Mouse (Mus musculus) embryonic facial prominence, embryonic 12.5 days (tissue): ENCODE data around the gene Usp2. TPM values are rescaled to one million over a fixed set of nuclear protein-coding genes. Genes with fewer than 3 reads are reported as not detected.

Experiments
- ATAC-seq: fragments of 200-750 bp; cut with Nextera tagmentation; 2 replicates; pipeline ENCODE4 v1.8.0; 2017; ENCODE audit not compliant: insufficient number of reproducible peaks, insufficient read depth, low FRiP score, low TSS enrichment
- H3K27ac ChIP-seq: fragments of 300-500 bp; sonication (generic); 2 replicates; pipeline ENCODE4 v1.5.1; 2016; ENCODE audit warnings: mild to moderate bottlenecking
- H3K27me3 ChIP-seq: fragments of 300-500 bp; sonication (generic); 2 replicates; pipeline ENCODE4 v1.6.1; 2016; ENCODE audit warnings: mild to moderate bottlenecking, moderate library complexity
- H3K36me3 ChIP-seq: fragments of 300-500 bp; sonication (generic); 2 replicates; pipeline ENCODE4 v1.6.1; 2016; ENCODE audit warnings: mild to moderate bottlenecking
- H3K4me1 ChIP-seq: fragments of 300-500 bp; sonication (generic); 2 replicates; pipeline ENCODE4 v1.6.1; 2016
- H3K4me2 ChIP-seq: fragments of 300-500 bp; sonication (generic); replicated peaks from 2 replicates; pipeline ENCODE4 v1.6.1; 2016; ENCODE audit warnings: mild to moderate bottlenecking, moderate library complexity
- H3K4me3 ChIP-seq: fragments of 300-500 bp; sonication (generic); 2 replicates; pipeline ENCODE4 v1.5.1; 2016; ENCODE audit warnings: mild to moderate bottlenecking
- H3K9ac ChIP-seq: fragments of 300-500 bp; sonication (generic); 2 replicates; pipeline ENCODE4 v1.6.1; 2016; ENCODE audit warnings: mild to moderate bottlenecking, moderate library complexity
- H3K9me3 ChIP-seq: fragments of 300-500 bp; sonication (generic); 2 replicates; pipeline ENCODE4 v1.6.1; 2016; ENCODE audit warnings: mild to moderate bottlenecking, moderate library complexity
- WGBS: fragments of 180-500 bp; shearing (Covaris S2); methylation state at CpG from one replicate; pipeline ENCODE4 v1.1.7; 2016; 5-methylcytosine and 5-hydroxymethylcytosine counted together
- polyA plus RNA-seq: library from polyadenylated mRNA; unstranded; fragments of >200 nt; fragmentation: Nextera tagmentation; extraction: Ambion mirVana; gene quantifications from 2 replicates; pipeline ENCODE4 v1.2.1, GENCODE M21; 2016

Usp2 gene
- polyA plus RNA-seq, 1 experiment from 2014 or later: 8.8 TPM

DNA sequence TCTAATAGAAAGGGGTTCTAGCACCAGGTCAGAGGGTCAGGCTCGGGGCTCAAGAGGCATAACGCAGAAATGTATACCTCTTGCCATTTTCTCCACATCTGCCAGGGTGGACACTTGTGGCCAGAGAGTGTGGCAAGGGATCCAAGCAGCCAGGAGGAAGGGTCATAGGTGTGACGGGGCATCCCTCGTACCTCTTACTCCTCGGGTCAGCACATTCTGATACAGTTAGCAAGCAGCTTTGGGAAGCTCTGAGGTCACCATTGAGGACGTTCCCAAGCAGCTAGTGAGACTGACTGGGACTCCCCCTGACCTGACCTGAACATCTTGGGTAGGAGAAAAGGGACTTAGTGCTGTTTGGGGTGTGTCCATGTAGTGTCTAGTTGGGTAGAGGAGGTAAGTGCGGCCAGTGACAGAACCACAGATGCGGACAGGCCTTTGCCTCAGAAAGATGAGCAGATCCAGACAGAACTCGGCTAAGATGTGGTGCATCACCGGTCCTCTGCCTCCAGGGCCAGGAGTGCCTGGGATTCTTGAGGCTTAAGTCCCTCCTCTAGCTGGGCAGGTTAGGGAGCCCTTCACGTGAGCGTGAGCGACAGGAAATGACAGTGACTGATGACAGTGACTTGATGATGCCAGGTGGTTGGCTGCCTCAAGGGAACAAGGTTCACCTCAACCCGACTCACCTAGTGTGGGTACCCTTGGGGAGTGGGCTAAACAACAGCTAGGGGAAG is 3.5 kb downstream of the Usp2 start:
- Histone ChIP-seq H3K36me3 (no peaks in the 10 kb centered on the region), H3K27me3 (no peaks in the 10 kb centered on the region), H3K9ac (no peak overlapping the region), H3K4me1 (peaks cover 27% of the 10 kb centered on the region), H3K9me3 (no peaks in the 10 kb centered on the region), H3K27ac (no peak overlapping the region), H3K4me3 (no peak overlapping the region), H3K4me2 (no peak overlapping the region; the same call in 1 of the 2 replicates)
- WGBS: 61% methylated on average over 14 of the region's 14 CpGs
- no peak for ATAC-seq

DNA sequence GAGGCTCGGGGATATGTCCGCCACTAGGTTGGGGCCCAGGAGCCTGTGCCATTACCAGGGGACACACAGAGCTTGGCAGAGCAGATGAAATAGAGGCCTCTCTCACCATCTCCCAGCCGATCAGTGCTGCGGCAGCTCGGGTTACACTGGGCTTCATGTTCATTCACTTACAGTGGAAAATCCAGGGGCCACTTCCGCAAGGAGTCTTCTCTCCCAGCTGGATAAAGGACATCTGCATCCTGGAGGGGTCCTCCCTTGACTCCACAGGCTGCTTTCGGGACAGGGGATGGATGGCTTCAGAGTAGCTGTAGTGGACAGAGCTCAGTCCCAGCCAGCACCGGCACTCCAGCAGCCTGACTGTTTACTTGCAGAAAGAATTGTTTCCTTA is 4.0 kb downstream of the Usp2 start:
- H3K27ac ChIP-seq: no peak overlapping the region

DNA sequence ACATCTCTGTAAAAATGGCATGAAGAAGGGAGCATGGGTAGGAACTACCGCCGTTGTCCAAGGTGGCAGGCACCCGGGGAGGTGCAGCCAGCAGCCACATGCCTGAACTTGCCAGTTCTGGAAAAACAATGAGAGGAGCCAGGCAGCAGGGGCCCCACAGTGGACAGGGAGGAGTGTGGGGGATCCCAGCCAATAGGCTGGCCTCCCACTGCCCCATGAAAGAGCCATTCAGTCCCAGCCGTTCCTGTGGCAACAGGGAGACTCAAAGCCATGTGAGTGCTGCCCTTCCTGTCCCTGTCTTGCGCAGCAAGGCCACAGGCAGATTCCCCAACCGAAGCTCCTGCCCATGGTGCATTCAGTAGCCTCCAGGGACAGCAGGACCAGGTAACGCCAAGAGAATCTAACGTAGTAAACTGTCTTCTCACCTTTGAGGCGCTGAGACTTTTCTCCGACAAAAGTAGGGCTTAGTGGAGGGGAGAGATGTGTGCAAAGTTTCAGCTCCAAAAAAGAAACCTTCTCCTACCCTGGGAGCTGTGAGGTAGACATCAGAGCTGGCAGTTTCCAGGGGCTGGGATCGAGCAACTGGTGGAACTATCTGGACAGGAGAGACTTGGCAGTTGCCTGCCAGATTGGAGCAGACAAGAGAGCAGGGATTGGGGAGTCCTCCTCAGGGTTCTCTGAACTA is 5.2 kb downstream of the Usp2 start:
- no peaks in the 10 kb centered on the region for H3K27me3 ChIP-seq
- H3K4me2 ChIP-seq: peak overlapping the region; percentile 14; the same call in 1 of the 2 replicates
- 24% methylated on average over 11 of the region's 11 CpGs for WGBS
- no peak overlapping the region for H3K27ac ChIP-seq
- H3K9ac ChIP-seq: no peak overlapping the region
- no peak for ATAC-seq
- peaks cover 29% of the 10 kb centered on the region for H3K4me1 ChIP-seq
- H3K9me3 ChIP-seq: no peaks in the 10 kb centered on the region
- H3K4me3 ChIP-seq: no peak overlapping the region
- no peaks in the 10 kb centered on the region for H3K36me3 ChIP-seq

More for the DNA sequence above, 4.0 kb downstream of the Usp2 start:
- H3K27me3 ChIP-seq: no peaks in the 10 kb centered on the region
- ATAC-seq: no peak
- no peak overlapping the region; the same call in 1 of the 2 replicates for H3K4me2 ChIP-seq
- no peaks in the 10 kb centered on the region for H3K36me3 ChIP-seq
- H3K9ac ChIP-seq: no peak overlapping the region
- peaks cover 27% of the 10 kb centered on the region for H3K4me1 ChIP-seq
- 22% methylated on average over 8 of the region's 8 CpGs for WGBS
- H3K9me3 ChIP-seq: no peaks in the 10 kb centered on the region
- H3K4me3 ChIP-seq: no peak overlapping the region

DNA sequence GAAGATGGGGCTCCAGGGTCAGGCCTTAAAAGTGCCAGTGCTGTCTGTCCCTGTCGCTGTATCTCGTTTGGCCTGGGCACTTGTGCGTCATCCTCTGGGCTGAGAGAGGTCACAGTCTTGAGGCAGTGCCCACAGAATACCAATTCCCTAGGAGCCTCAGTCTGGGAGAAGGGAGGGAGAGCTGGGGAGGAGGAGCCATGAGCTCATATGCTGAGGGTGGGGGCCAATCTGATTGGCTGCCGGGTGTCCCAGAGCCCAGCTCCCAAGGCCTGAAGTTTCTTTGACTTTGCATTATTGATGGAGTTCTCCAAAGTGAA is 5.7 kb downstream of the Usp2 start:
- no peak overlapping the region for H3K9ac ChIP-seq
- ATAC-seq: no peak
- H3K36me3 ChIP-seq: no peaks in the 10 kb centered on the region
- H3K27me3 ChIP-seq: no peaks in the 10 kb centered on the region
- WGBS: 31% methylated on average over 4 of the region's 4 CpGs
- peaks cover 29% of the 10 kb centered on the region for H3K4me1 ChIP-seq
- H3K9me3 ChIP-seq: no peaks in the 10 kb centered on the region
- H3K27ac ChIP-seq: no peak overlapping the region
- H3K4me2 ChIP-seq: no peak overlapping the region
- H3K4me3 ChIP-seq: no peak overlapping the region

DNA sequence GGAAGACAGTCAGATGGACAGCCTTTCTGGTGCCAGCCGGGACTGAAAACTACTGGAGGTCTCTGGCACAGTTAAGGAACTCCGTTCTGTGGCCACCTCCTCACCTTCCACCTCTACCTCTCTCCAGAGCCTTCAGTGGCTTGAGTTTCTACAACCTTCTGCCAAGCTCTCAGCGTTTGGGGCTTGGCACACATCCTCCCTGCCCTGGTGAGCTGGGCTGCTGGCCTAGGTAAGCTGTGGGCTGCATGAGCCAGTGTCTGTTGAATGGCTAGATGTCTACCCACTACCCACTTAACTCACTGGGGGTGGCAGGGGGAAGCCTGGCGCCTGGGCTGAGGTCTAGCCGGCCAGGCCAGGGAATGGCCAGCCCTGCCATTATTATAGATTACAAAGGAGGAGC is 6.3 kb downstream of the Usp2 start:
- WGBS: 66% methylated on average over 5 of the region's 5 CpGs
- no peaks in the 10 kb centered on the region for H3K36me3 ChIP-seq
- no peaks in the 10 kb centered on the region for H3K9me3 ChIP-seq
- peaks cover 26% of the 10 kb centered on the region for H3K4me1 ChIP-seq
- H3K9ac ChIP-seq: no peak overlapping the region
- H3K4me2 ChIP-seq: no peak overlapping the region
- H3K27ac ChIP-seq: no peak overlapping the region
- H3K4me3 ChIP-seq: no peak overlapping the region
- H3K27me3 ChIP-seq: no peaks in the 10 kb centered on the region
- ATAC-seq: no peak

DNA sequence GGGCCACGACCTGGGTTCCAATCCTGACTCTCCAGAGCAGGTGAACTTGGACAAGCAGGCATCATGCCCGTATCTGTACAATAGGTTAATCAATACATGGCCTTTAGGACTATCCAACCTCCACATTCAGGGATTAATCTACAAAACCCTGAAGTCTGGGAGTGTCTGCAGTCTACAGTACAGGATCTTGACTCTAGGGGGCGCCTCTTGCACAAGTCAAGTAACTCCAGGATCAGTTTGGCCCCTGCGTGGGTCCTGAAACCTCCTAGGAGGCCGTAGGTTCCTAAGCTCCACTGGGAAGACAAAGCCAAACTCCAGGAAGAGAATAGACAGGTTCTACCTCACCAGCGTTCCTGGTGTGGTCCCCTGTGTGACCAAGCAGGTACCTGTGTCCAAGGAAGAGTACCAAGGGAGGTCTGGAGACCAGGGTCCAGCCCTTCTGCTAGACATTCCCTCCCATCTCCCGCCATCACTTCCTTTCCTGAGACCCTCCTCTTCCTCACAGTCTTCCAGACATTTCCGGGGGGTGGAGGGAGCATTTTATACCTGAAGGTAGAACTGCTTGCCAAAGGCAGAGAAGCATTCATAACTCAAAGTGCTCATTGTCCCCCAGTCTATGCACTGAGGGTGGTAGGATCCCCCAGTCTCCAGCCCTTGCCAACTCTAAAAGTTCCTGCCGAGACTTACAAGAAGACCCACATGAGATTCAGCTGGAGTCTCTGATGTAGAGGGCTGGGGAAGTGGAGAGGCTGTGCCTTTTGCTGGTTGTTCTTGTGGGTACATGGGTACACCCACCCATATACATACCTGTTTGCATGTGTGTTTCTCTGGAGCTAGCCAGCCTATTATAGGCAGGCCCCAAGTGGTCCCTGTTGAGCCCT is 7.8 kb downstream of the Usp2 start:
- no peak overlapping the region for H3K27ac ChIP-seq
- no peak overlapping the region for H3K4me3 ChIP-seq
- no peaks in the 10 kb centered on the region for H3K27me3 ChIP-seq
- H3K36me3 ChIP-seq: no peaks in the 10 kb centered on the region
- H3K9ac ChIP-seq: no peak overlapping the region
- ATAC-seq: no peak
- H3K9me3 ChIP-seq: no peaks in the 10 kb centered on the region
- peaks cover 34% of the 10 kb centered on the region for H3K4me1 ChIP-seq
- H3K4me2 ChIP-seq: no peak overlapping the region
- 61% methylated on average over 9 of the region's 9 CpGs for WGBS

DNA sequence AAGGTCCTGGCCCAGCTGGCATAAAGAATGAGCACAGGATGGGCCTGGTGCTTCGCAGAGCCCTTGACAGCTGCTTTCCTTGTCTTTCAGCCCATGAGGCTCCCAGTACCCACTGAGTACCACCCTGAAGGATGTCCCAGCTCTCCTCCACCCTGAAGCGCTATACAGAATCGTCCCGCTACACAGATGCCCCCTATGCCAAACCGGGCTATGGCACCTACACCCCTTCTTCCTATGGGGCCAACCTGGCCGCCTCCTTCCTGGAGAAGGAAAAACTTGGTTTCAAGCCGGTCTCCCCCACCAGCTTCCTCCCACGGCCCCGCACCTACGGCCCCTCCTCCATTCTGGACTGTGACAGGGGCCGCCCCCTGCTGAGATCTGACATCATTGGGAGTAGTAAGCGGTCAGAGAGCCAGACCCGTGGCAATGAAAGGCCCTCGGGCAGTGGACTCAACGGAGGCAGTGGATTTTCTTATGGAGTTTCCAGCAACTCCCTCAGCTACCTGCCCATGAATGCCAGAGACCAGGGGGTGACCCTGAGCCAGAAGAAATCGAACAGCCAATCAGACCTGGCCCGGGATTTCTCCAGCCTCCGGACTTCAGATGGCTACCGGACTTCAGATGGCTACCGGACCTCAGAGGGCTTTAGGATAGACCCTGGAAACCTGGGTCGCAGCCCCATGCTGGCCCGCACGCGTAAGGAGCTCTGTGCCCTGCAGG is 8.6 kb downstream of the Usp2 start:
- WGBS: 68% methylated on average over 24 of the region's 24 CpGs
- Histone ChIP-seq H3K27ac (no peak overlapping the region), H3K4me3 (no peak overlapping the region), H3K4me1 (peaks cover 31% of the 10 kb centered on the region), H3K4me2 (no peak overlapping the region), H3K9ac (no peak overlapping the region), H3K36me3 (no peaks in the 10 kb centered on the region), H3K27me3 (0 out of 2 replicates have a peak, but pooled peaks cover 6% of the 10 kb centered on the region), H3K9me3 (no peaks in the 10 kb centered on the region)
- ATAC-seq: no peak

DNA sequence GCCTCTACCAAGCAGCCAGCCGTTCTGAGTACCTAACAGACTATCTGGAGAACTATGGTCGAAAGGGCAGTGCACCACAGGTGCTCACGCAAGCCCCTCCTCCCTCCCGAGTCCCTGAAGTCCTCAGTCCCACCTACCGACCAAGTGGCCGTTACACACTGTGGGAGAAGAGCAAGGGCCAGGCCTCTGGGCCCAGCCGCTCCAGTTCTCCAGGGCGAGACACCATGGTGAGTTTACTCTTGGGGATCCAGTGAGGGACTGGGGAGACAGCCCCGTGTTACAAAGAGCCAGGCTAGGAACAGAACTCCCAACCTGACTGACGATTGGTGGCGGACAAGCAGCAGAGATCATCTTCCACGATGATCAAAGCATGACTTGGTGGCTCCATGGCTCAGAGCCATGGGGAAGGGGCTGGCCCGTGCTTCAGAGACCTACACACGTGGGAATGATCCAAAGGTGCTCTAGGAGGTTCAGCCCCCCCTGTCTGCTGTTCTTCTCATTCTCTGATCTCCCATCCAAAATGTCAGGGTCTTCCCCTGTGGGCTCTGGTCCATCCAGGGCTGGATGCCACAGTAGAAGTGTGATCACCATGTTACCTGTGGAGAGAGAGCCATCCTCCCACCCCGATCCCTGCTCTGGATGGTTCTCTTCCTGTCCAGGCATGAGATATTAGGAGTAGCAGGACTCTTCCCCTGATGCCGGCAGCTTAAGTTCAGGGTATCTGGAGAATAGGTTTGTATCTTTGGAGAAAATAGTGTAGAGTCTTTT is 9.4 kb downstream of the Usp2 start:
- ATAC-seq: no peak
- no peak overlapping the region for H3K9ac ChIP-seq
- H3K4me1 ChIP-seq: peaks cover 24% of the 10 kb centered on the region
- WGBS: 63% methylated on average over 16 of the region's 16 CpGs
- no peak overlapping the region for H3K4me3 ChIP-seq
- H3K9me3 ChIP-seq: no peaks in the 10 kb centered on the region
- 0 out of 2 replicates have a peak, but pooled peaks cover 6% of the 10 kb centered on the region for H3K27me3 ChIP-seq
- no peak overlapping the region for H3K4me2 ChIP-seq
- H3K36me3 ChIP-seq: no peaks in the 10 kb centered on the region
- H3K27ac ChIP-seq: no peak overlapping the region

DNA sequence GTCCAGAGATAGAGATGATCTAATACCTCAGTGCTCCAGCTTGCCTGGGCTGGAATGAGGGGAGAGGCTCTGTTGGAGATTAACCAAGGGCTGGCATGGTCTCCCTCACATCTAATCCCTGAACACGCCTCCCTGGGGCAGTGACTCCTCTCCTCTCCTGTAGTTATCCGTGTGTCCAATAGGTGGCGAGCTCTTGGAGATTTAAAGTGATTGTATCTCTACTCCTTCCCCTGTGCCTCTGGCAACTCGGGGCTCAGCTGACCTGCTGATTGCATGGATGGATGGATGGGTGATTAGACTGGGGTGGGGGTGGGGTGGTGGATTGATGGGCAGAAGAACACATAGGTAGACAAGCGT is 9.9 kb downstream of the Usp2 start:
- Histone ChIP-seq H3K36me3 (no peaks in the 10 kb centered on the region), H3K27me3 (0 out of 2 replicates have a peak, but pooled peaks cover 6% of the 10 kb centered on the region), H3K27ac (no peak overlapping the region)

DNA sequence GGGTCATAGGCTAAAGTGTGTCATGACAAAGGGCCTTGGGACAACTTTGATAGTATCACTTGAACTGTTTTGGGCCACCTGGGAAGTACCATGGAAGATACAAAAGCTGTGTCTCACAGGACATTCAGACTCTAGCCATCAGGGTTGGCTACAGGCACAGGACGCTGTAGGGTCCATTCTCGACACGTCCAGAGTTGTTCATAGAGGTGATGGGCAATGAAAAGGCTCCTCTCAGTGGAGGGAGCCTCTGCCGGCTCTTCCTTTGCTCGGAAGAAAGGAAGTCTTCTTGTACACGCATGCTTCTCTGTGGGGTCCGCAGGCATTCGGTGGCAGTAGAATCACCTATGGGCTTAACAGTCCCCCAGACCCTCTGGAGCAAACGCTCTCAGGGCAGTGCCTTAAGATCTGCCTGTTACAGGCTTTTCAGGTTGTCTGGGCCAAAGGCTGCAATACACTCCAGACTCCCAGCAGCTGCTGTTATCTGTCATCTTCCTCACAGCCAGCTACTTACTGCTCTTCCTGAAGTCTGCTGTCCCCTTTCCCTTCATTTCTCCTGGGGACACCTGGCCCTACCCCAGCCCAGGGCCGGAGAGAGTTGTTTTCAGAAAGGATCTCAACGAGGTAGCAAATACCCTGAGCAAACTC is 10.6 kb downstream of the Usp2 start:
- Histone ChIP-seq H3K27ac (no peak overlapping the region), H3K4me3 (no peak overlapping the region), H3K4me1 (peaks cover 15% of the 10 kb centered on the region), H3K27me3 (0 out of 2 replicates have a peak, but pooled peaks cover 6% of the 10 kb centered on the region), H3K9ac (no peak overlapping the region), H3K9me3 (no peaks in the 10 kb centered on the region), H3K4me2 (no peak overlapping the region), H3K36me3 (no peaks in the 10 kb centered on the region)
- ATAC-seq: no peak
- 80% methylated on average over 11 of the region's 11 CpGs for WGBS

More for the DNA sequence above, 9.9 kb downstream of the Usp2 start:
- no peak overlapping the region for H3K9ac ChIP-seq
- no peak overlapping the region for H3K4me2 ChIP-seq
- WGBS: 16% methylated on average over 5 of the region's 5 CpGs
- no peaks in the 10 kb centered on the region for H3K9me3 ChIP-seq
- peaks cover 21% of the 10 kb centered on the region for H3K4me1 ChIP-seq
- ATAC-seq: no peak
- no peak overlapping the region for H3K4me3 ChIP-seq
